Mouse (Mus musculus) limb, embryonic 11.5 days (tissue): ENCODE measurements around the gene Mul1. TPM values are rescaled to one million over a fixed set of nuclear protein-coding genes. Genes with fewer than 3 reads are reported as not detected.
A peak's percentile ranks its signal among the peaks of the same experiment; 100 is the strongest.

Source experiments
- ATAC-seq: fragments of 200-750 bp; cut with Nextera tagmentation; 2 replicates; pipeline ENCODE4 v1.8.0; 2017; ENCODE audit warnings: low read depth; ENCODE audit not compliant: insufficient number of reproducible peaks, low FRiP score, low TSS enrichment
- DNase-seq: peaks from one replicate; pipeline ENCODE4 v3.0.0-alpha.2; 2015; ENCODE audit warnings: low spot score
- H3K27ac ChIP-seq: fragments of 300-500 bp; sonication (generic); replicated peaks from 2 replicates; pipeline ENCODE4 v1.5.1; 2014; ENCODE audit warnings: low read depth, mild to moderate bottlenecking, low read length
- H3K27me3 ChIP-seq: fragments of 300-500 bp; sonication (generic); 2 replicates; pipeline ENCODE4 v1.6.1; 2014; ENCODE audit warnings: mild to moderate bottlenecking, low read length, mixed read lengths; ENCODE audit not compliant: control insufficient read depth, insufficient read depth
- H3K36me3 ChIP-seq: fragments of 300-500 bp; sonication (generic); 2 replicates; pipeline ENCODE4 v1.6.1; 2014; ENCODE audit warnings: mild to moderate bottlenecking, low read length, moderate library complexity, mixed read lengths; ENCODE audit not compliant: control insufficient read depth, insufficient read depth
- H3K4me1 ChIP-seq: fragments of 300-500 bp; sonication (generic); 2 replicates; pipeline ENCODE4 v1.6.1; 2014; ENCODE audit warnings: low read length, mixed read lengths; ENCODE audit not compliant: control insufficient read depth, insufficient read depth
- H3K4me2 ChIP-seq: fragments of 300-500 bp; sonication (generic); 2 replicates; pipeline ENCODE4 v1.6.1; 2014; ENCODE audit warnings: low read depth, mild to moderate bottlenecking, moderate library complexity; ENCODE audit not compliant: severe bottlenecking
- H3K4me3 ChIP-seq: fragments of 300-500 bp; sonication (generic); 2 replicates; pipeline ENCODE4 v1.5.1; 2014; ENCODE audit warnings: low read depth, low read length
- H3K9ac ChIP-seq: fragments of 300-500 bp; sonication (generic); 2 replicates; pipeline ENCODE4 v1.6.1; 2014; ENCODE audit warnings: mild to moderate bottlenecking, low read length
- H3K9me3 ChIP-seq: fragments of 300-500 bp; sonication (generic); 2 replicates; pipeline ENCODE4 v1.6.1; 2016; ENCODE audit warnings: low read length; ENCODE audit not compliant: control insufficient read depth
- WGBS: fragments of 180-500 bp; shearing (Covaris S2); extraction: QIAGEN DNeasy Blood & Tissue Kit; methylation state at CpG from one replicate; pipeline ENCODE4 v1.1.7; 2014; 5-methylcytosine and 5-hydroxymethylcytosine counted together
- polyA plus RNA-seq: library from polyadenylated mRNA; unstranded; fragments of >200 nt; fragmentation: Nextera tagmentation; extraction: Ambion mirVana; gene quantifications from 2 replicates; pipeline ENCODE4 v1.2.1, GENCODE M21; 2014

The Mul1 gene
- polyA plus RNA-seq, 1 experiment from 2014 or later: 21.6 TPM

- DNase-seq (peak; percentile 65), ATAC-seq (peak; percentile 44; the same call in 1 of the 2 replicates)
- H3K4me3 ChIP-seq: peak overlapping the region; percentile 64
- H3K27ac ChIP-seq: no peak overlapping the region
- H3K27me3 ChIP-seq: peaks cover 33% of the 10 kb centered on the region
- peaks cover 15% of the 10 kb centered on the region for H3K4me1 ChIP-seq
- H3K9me3 ChIP-seq: no peaks in the 10 kb centered on the region
- H3K9ac ChIP-seq: peak overlapping the region; percentile 77
- H3K36me3 ChIP-seq: no peaks in the 10 kb centered on the region
- H3K4me2 ChIP-seq: peak overlapping the region; percentile 97
- under 1% methylated on average over 51 of the region's 58 CpGs for WGBS
Observed at GRCm38 (mm10) chr4:138455141-138455955, 20.9 kb downstream of the Mul1 start.

GRCm38 (mm10) chr4:138455956-138456341 is 21.5 kb downstream of the Mul1 start:
- DNase-seq (peak; percentile 41), ATAC-seq (no peak)

GRCm38 (mm10) chr4:138456536-138456935 is 22.1 kb downstream of the Mul1 start:
- ATAC-seq: no peak
- Histone ChIP-seq H3K9ac (no peak overlapping the region), H3K27me3 (peaks cover 33% of the 10 kb centered on the region), H3K36me3 (no peaks in the 10 kb centered on the region), H3K4me1 (peaks cover 15% of the 10 kb centered on the region), H3K4me3 (peak overlapping the region; percentile 64), H3K9me3 (no peaks in the 10 kb centered on the region), H3K4me2 (peak overlapping the region; percentile 97), H3K27ac (no peak overlapping the region)
- WGBS: 5% methylated on average over 5 of the region's 8 CpGs
- DNase-seq: no peak

More at GRCm38 (mm10) chr4:138455956-138456341, 21.5 kb downstream of the Mul1 start:
- Histone ChIP-seq H3K36me3 (no peaks in the 10 kb centered on the region), H3K9ac (peak overlapping the region; percentile 9; the same call in 1 of the 2 replicates), H3K4me1 (peaks cover 15% of the 10 kb centered on the region), H3K4me2 (peak overlapping the region; percentile 97), H3K4me3 (peak overlapping the region; percentile 64), H3K27ac (no peak overlapping the region), H3K9me3 (no peaks in the 10 kb centered on the region), H3K27me3 (peaks cover 33% of the 10 kb centered on the region)
- WGBS: under 1% methylated on average over 17 of the region's 17 CpGs

- Histone ChIP-seq H3K9ac (no peak overlapping the region), H3K4me1 (peaks cover 15% of the 10 kb centered on the region), H3K27ac (no peak overlapping the region), H3K27me3 (peaks cover 30% of the 10 kb centered on the region), H3K9me3 (no peaks in the 10 kb centered on the region), H3K4me3 (no peak overlapping the region), H3K36me3 (no peaks in the 10 kb centered on the region), H3K4me2 (no peak overlapping the region)
- 48% methylated on average over 4 of the region's 4 CpGs for WGBS
- ATAC-seq: no peak
- DNase-seq: no peak
Observed at GRCm38 (mm10) chr4:138457091-138457490, 22.6 kb downstream of the Mul1 start.

GRCm38 (mm10) chr4:138458171-138458570 is 23.7 kb downstream of the Mul1 start:
- Histone ChIP-seq H3K36me3 (no peaks in the 10 kb centered on the region), H3K27me3 (peaks cover 24% of the 10 kb centered on the region), H3K9me3 (no peaks in the 10 kb centered on the region), H3K4me2 (no peak overlapping the region), H3K4me3 (no peak overlapping the region), H3K4me1 (peaks cover 16% of the 10 kb centered on the region), H3K27ac (no peak overlapping the region), H3K9ac (no peak overlapping the region)
- 75% methylated on average over 7 of the region's 7 CpGs for WGBS
- ATAC-seq: no peak
- no peak for DNase-seq

GRCm38 (mm10) chr4:138458735-138459440 is 24.4 kb downstream of the Mul1 start:
- H3K4me2 ChIP-seq: no peak overlapping the region
- ATAC-seq (no peak), DNase-seq (no peak)
- no peak overlapping the region for H3K4me3 ChIP-seq
- no peaks in the 10 kb centered on the region for H3K9me3 ChIP-seq
- H3K27me3 ChIP-seq: peaks cover 20% of the 10 kb centered on the region
- H3K4me1 ChIP-seq: peaks cover 16% of the 10 kb centered on the region
- no peak overlapping the region for H3K27ac ChIP-seq
- WGBS: 46% methylated on average over 5 of the region's 5 CpGs
- no peak overlapping the region for H3K9ac ChIP-seq
- H3K36me3 ChIP-seq: no peaks in the 10 kb centered on the region

- Histone ChIP-seq H3K36me3 (no peaks in the 10 kb centered on the region), H3K27ac (no peak overlapping the region), H3K4me1 (peaks cover 22% of the 10 kb centered on the region), H3K9ac (no peak overlapping the region), H3K27me3 (peaks cover 20% of the 10 kb centered on the region), H3K9me3 (no peaks in the 10 kb centered on the region), H3K4me3 (no peak overlapping the region), H3K4me2 (no peak overlapping the region)
- 78% methylated on average over 6 of the region's 6 CpGs for WGBS
- ATAC-seq (no peak), DNase-seq (no peak)
Observed at GRCm38 (mm10) chr4:138459775-138460174, 25.3 kb downstream of the Mul1 start.

- no peak overlapping the region for H3K4me3 ChIP-seq
- ATAC-seq: no peak
- H3K27me3 ChIP-seq: peaks cover 17% of the 10 kb centered on the region
- DNase-seq: no peak
- no peaks in the 10 kb centered on the region for H3K9me3 ChIP-seq
- WGBS: 27% methylated on average over 9 of the region's 9 CpGs
- H3K4me2 ChIP-seq: no peak overlapping the region
- no peak overlapping the region for H3K9ac ChIP-seq
- no peaks in the 10 kb centered on the region for H3K36me3 ChIP-seq
- H3K27ac ChIP-seq: no peak overlapping the region
- peaks cover 19% of the 10 kb centered on the region for H3K4me1 ChIP-seq
Observed at GRCm38 (mm10) chr4:138460910-138461309, 26.4 kb downstream of the Mul1 start.
